Mouse (Mus musculus) MEL (cell line): ENCODE data around the gene Neurl2. TPM values are rescaled to one million over a fixed set of nuclear protein-coding genes. Genes with fewer than 3 reads are reported as not detected.

Experiments used
- DNase-seq: peaks from one replicate; pipeline ENCODE4 v3.0.0; 2011; ENCODE audit warnings: low read depth, low spot score
- H3K27ac ChIP-seq: 2 replicates; pipeline ENCODE4 v1.5.1; 2012; ENCODE audit warnings: low read depth, mild to moderate bottlenecking, control low read depth, low read length, moderate library complexity; ENCODE audit not compliant: control insufficient read depth
- H3K27me3 ChIP-seq, 2 experiments: fragments of 150-350 bp in 1 of 2; sonication (generic) in 1 of 2; 2 replicates each; pipeline ENCODE4 v1.6.1; 2012; ENCODE audit warnings: low read length in 2 of 2, mild to moderate bottlenecking in 2 of 2, improper control_type of control experiment in 1 of 2, moderate library complexity in 1 of 2; ENCODE audit not compliant: insufficient read depth in 2 of 2, control insufficient read depth in 1 of 2
- H3K36me3 ChIP-seq, 2 experiments: 2 replicates each; pipeline ENCODE4 v1.6.1; 2012 to 2014; ENCODE audit warnings: low read length in 2 of 2, improper control_type of control experiment in 1 of 2, inconsistent platforms in 1 of 2, mild to moderate bottlenecking in 1 of 2; ENCODE audit not compliant: insufficient read depth in 2 of 2, control insufficient read depth in 1 of 2
- H3K4me1 ChIP-seq, 2 experiments: fragments of 150-350 bp in 1 of 2; sonication (generic) in 1 of 2; 2 replicates each; pipeline ENCODE4 v1.6.1; 2012; ENCODE audit warnings: low read length in 2 of 2, improper control_type of control experiment in 1 of 2, mild to moderate bottlenecking in 1 of 2; ENCODE audit not compliant: insufficient read depth in 2 of 2, control insufficient read depth in 1 of 2
- H3K4me3 ChIP-seq, 2 experiments: fragments of 150-350 bp in 1 of 2; sonication (generic) in 1 of 2; 2 replicates each; pipeline ENCODE4 v1.5.1; 2012; ENCODE audit warnings: low read depth in 2 of 2, low read length in 2 of 2, mild to moderate bottlenecking in 2 of 2, moderate library complexity in 2 of 2, control low read depth in 1 of 2, improper control_type of control experiment in 1 of 2; ENCODE audit not compliant: control insufficient read depth in 1 of 2, insufficient read depth in 1 of 2
- H3K79me2 ChIP-seq: 2 replicates; pipeline ENCODE4 v1.6.1; 2012; ENCODE audit warnings: mild to moderate bottlenecking, low read length, moderate library complexity; ENCODE audit not compliant: control insufficient read depth, poor library complexity, insufficient read depth
- H3K9ac ChIP-seq: 2 replicates; pipeline ENCODE4 v1.6.1; 2012; ENCODE audit warnings: low read depth, mild to moderate bottlenecking, control low read depth, low read length, moderate library complexity; ENCODE audit not compliant: control insufficient read depth, poor library complexity, severe bottlenecking
- H3K9me3 ChIP-seq: fragments of 150-350 bp; sonication (generic); replicated peaks from 2 replicates; pipeline ENCODE4 v1.6.1; 2012; ENCODE audit warnings: mild to moderate bottlenecking, low read length, improper control_type of control experiment, moderate library complexity; ENCODE audit not compliant: insufficient read depth
- CHD2 ChIP-seq: IDR thresholded peaks from 2 replicates; pipeline ENCODE4 v1.6.1; 2011; ENCODE audit warnings: low read length, improper control_type of control experiment
- CTCF ChIP-seq, 3 experiments: IDR thresholded peaks in 2 of 3; conservative IDR thresholded peaks in 1 of 3; 2 replicates each; pipeline ENCODE4 v1.5.1; 2011 to 2012; ENCODE audit warnings: low read length in 3 of 3, low read depth in 2 of 3, mild to moderate bottlenecking in 2 of 3, improper control_type of control experiment in 1 of 3, inconsistent platforms in 1 of 3, mixed read lengths in 1 of 3, moderate library complexity in 1 of 3; ENCODE audit not compliant: control insufficient read depth in 1 of 3, insufficient read depth in 1 of 3, poor library complexity in 1 of 3, severe bottlenecking in 1 of 3
- EP300 ChIP-seq, 2 experiments: IDR thresholded peaks; 2 replicates each; pipeline ENCODE4 v1.6.1; 2011; ENCODE audit warnings: improper control_type of control experiment in 2 of 2, low read length in 2 of 2, low read depth in 1 of 2, mild to moderate bottlenecking in 1 of 2
- MAZ ChIP-seq: IDR thresholded peaks from 2 replicates; pipeline ENCODE4 v1.6.1; 2012; ENCODE audit warnings: low read depth, mild to moderate bottlenecking, inconsistent platforms, low read length, improper control_type of control experiment
- MXI1 ChIP-seq: IDR thresholded peaks from 2 replicates; pipeline ENCODE4 v1.6.1; 2011; ENCODE audit warnings: mild to moderate bottlenecking, low read depth, low read length, improper control_type of control experiment
- POLR2AphosphoS2 ChIP-seq: IDR thresholded peaks from 2 replicates; pipeline ENCODE4 v1.6.1; 2011; ENCODE audit warnings: low read length, improper control_type of control experiment
- SIN3A ChIP-seq: IDR thresholded peaks from 2 replicates; pipeline ENCODE4 v1.6.1; 2012; ENCODE audit warnings: low read length, improper control_type of control experiment, inconsistent platforms
- UBTF ChIP-seq: IDR thresholded peaks from 2 replicates; pipeline ENCODE4 v1.6.1; 2012; ENCODE audit warnings: low read depth, mild to moderate bottlenecking, inconsistent platforms, low read length, improper control_type of control experiment, moderate library complexity, borderline replicate concordance; ENCODE audit not compliant: insufficient read depth
- polyA plus RNA-seq, 2 experiments: library from polyadenylated mRNA; stranded (reverse) in 1 of 2; unstranded in 1 of 2; fragments of >175 nt in 1 of 2; fragments of >200 nt in 1 of 2; gene quantifications; 2 replicates each; pipeline versions ENCODE4 v1.2.1 to v1.2.4; 2012; ENCODE audit warnings: low replicate concordance in 2 of 2, low read depth in 1 of 2; ENCODE audit not compliant: insufficient read length in 2 of 2, insufficient read depth in 1 of 2, missing spikeins in 1 of 2
- total RNA-seq: library from RNA; depleted of rRNA; stranded (reverse); fragments of 300-350 nt; gene quantifications from 2 replicates; pipeline ENCODE4 v1.2.3, GENCODE M21; 2012

The Neurl2 gene
- total and polyA plus RNA-seq, 3 experiments, result 1.6 to 2.6 TPM; not detected in 1

DNA sequence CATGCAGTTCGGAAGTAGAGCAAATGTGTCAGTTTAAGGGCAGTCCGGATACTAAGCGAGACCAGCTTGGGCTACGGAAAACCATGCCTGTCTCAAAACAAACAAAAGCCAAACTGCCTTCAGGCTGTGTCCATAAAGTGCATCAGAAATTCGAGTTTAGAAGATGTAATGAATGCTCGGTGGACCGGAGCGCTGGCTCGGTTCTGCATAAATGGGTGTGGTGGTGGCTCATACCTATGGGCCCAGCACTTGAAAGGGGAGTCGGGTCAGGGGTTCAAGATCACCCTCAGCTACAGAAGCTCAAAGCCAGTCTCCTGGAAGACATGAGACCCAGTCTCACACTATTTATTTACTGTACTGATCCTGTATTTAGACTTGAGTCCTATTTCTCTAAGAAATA lies 45.5 kb downstream of the Neurl2 start:
- H3K27me3 ChIP-seq, result no peaks in the 10 kb centered on the region
- no peaks in the 10 kb centered on the region; the same call in 1 of the 2 replicates for H3K79me2 ChIP-seq
- no peak for TF ChIP-seq UBTF
- no peak for TF ChIP-seq CTCF (IDR thresholded peaks at IDR 0.05 in 2 of 3, conservative IDR thresholded peaks at IDR 0.05 in 1 of 3; ENCODE audit: control insufficient read depth in 1 of 3, insufficient read depth in 1 of 3, low read depth in 2 of 3, low read length in 3 of 3, poor library complexity in 1 of 3, severe bottlenecking in 1 of 3)
- TF ChIP-seq EP300 (IDR thresholded peaks at IDR 0.05; ENCODE audit: low read depth in 1 of 2, low read length in 2 of 2), result no peak
- peaks cover 0 to 5% of the 10 kb centered on the region in 2 experiments; a peak in 1 of 4 replicates for H3K36me3 ChIP-seq
- H3K4me3 ChIP-seq, result no peak overlapping the region
- H3K27ac ChIP-seq, result no peak overlapping the region
- no peak overlapping the region for H3K9ac ChIP-seq
- H3K4me1 ChIP-seq, result peaks cover 3 to 9% of the 10 kb centered on the region in 2 experiments; a peak in 3 of 4 replicates
- DNase-seq, result no peak
- no peaks in the 10 kb centered on the region for H3K9me3 ChIP-seq

GRCm38 (mm10) chr2:164787032-164787431 lies 46.2 kb downstream of the Neurl2 start:
- DNase-seq, result no peak
- Histone ChIP-seq H3K27me3 (no peaks in the 10 kb centered on the region), H3K36me3 (peaks cover 0 to 5% of the 10 kb centered on the region in 2 experiments; a peak in 1 of 4 replicates), H3K79me2 (no peaks in the 10 kb centered on the region; the same call in 1 of the 2 replicates), H3K9ac (no peak overlapping the region), H3K4me3 (no peak overlapping the region), H3K9me3 (no peaks in the 10 kb centered on the region), H3K4me1 (peaks cover 3 to 9% of the 10 kb centered on the region in 2 experiments; a peak in 3 of 4 replicates), H3K27ac (no peak overlapping the region)
- TF ChIP-seq MAZ (no peak), EP300 (IDR thresholded peaks at IDR 0.05; ENCODE audit: low read depth in 1 of 2, low read length in 2 of 2) (no peak), POLR2AphosphoS2 (no peak), MXI1 (no peak), CHD2 (no peak)

DNA sequence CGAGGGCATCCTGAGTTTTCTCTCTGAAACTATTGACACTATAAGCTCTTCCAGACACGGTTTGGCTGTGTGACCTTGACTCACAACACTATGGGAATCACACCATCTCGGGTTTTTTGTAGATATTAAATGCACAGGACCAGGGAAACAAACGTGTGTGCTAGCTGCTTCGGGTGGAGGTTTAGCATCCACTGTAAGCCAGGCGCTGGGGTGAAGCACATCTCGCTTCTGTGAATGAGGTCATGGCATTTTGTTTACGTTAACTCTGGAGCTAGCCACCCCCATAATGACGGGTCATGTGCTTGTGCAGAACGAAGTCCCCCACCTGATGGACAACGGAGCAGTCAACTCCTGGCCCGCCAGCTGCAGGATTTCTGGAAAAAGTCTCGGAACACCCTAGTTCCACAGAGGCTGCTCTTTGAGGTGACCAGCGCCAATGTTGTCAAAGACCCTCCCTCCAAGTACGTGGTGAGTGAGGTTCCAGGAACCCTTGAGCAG lies 46.8 kb downstream of the Neurl2 start:
- no peaks in the 10 kb centered on the region for H3K9me3 ChIP-seq
- H3K36me3 ChIP-seq, result peaks cover 0 to 5% of the 10 kb centered on the region in 2 experiments; a peak in 1 of 4 replicates
- H3K27me3 ChIP-seq, result no peaks in the 10 kb centered on the region
- no peak for DNase-seq
- H3K79me2 ChIP-seq, result no peaks in the 10 kb centered on the region; the same call in 1 of the 2 replicates
- no peak overlapping the region; the same call in 1 of the 2 replicates for H3K27ac ChIP-seq
- peaks cover 3 to 9% of the 10 kb centered on the region in 2 experiments; a peak in 3 of 4 replicates for H3K4me1 ChIP-seq
- H3K4me3 ChIP-seq, result peak overlapping the region; percentile 63 to 88
- H3K9ac ChIP-seq, result peak overlapping the region; percentile 66
- peak; percentile 1; the same call in 1 of the 2 replicates for TF ChIP-seq SIN3A
- TF ChIP-seq CHD2, result no peak
